Mouse (Mus musculus): ENCODE results near the gene Sft2d1. TPM values are rescaled to one million over a fixed set of nuclear protein-coding genes. Genes with fewer than 3 reads are reported as not detected.
"Not testable (repeated sequence)": the region's sequence is repeated elsewhere in the genome, so short reads cannot be mapped to it uniquely, and the experiment has no call there.

Gene Sft2d1
- total RNA-seq, 4 experiments from 2014 or later, result 56.4 to 58.4 (median 57.0) TPM

DNA sequence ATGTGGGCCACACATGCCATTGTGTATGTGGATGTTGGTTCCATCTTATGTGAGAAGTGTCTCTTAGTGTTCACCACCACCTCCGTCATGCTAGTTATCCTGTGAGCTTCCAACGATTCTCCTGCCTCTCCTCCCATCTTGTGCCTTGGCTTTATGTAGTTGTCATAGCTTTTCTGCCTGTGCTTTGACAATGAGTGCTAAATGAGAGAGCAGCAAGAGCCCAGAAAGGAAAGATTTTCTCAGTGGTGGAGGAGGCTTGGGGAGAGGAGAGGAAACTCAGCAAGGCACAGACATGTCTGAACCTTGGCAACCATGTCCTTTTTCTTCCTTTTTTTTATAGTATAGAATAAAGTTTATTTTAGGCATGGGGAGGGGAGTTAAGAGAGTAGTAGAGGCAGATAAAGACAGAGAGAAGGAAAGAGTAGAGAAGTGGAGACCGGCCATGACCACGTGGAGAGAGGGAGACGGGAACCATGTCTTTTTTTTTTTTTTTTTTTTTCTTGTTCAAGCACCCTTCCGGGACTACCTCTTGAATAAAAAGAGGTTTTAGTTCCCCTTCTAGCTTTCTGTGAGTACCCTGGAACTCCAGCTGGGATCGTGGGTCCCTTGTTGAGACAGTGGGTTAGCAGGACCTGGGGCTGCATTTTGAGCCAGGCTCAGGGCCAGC lies 8.0 kb upstream of the Sft2d1 start:
- no peak for DNase-seq (ENCODE audit: low spot score in 2 of 2)

- no peak for DNase-seq (ENCODE audit: low spot score in 2 of 2)
Observed at GRCm38 (mm10) chr17:8303671-8304070, 7.2 kb upstream of the Sft2d1 start.

GRCm38 (mm10) chr17:8305801-8306200 lies 5.1 kb upstream of the Sft2d1 start:
- no peak for DNase-seq (ENCODE audit: low spot score in 2 of 2)

GRCm38 (mm10) chr17:8311751-8312150 lies 849 bp downstream of the Sft2d1 start:
- DNase-seq (ENCODE audit: low spot score in 2 of 2), result no peak

DNA sequence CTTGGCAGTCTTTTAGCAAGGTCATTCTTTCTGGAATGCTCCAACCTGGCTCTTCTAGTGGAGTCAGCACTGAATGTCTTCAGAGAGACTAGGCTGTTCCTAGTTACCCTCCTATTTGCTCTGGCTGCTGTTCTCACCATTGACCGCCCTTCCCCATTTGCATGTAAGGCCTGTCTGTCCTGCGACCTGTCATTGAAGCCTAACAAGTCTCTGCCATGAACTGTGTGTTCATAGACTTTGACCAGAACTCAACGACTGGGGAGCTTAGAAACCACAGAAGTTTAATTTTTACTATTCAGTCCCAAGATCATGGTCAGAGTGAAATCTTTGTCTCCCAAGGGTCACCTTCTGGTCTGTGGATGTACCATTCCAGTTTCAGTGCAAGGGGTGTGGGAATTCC lies 3.1 kb downstream of the Sft2d1 start:
- no peak for DNase-seq (ENCODE audit: low spot score in 2 of 2)

DNA sequence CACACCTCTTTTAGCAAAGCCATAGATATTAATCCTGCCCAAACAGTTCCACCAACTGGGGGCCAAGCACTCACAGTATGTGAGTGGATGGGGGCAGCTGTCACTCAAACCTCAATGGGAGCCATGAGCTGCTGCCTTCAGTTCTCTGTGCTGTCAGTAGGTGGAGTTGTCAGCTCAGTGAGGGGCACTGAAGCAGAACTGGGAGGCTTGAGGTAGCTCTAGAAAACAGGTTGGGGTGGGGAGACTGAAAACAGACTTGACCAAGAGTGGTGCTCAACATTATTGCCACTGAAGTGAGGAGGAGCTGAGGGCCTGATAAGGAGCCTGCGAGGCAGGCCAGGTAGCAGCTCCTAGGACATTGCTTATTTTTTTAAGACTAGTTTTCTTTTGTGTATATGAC lies 5.3 kb downstream of the Sft2d1 start:
- DNase-seq (ENCODE audit: low spot score in 2 of 2), result no peak

GRCm38 (mm10) chr17:8326877-8327276 lies 16.0 kb downstream of the Sft2d1 start:
- DNase-seq (ENCODE audit: low spot score in 2 of 2), result not testable (repeated sequence)

- no peak for DNase-seq (ENCODE audit: low spot score in 2 of 2)
Observed at GRCm38 (mm10) chr17:8328511-8329174, 17.7 kb downstream of the Sft2d1 start.

GRCm38 (mm10) chr17:8330602-8331001 lies 19.7 kb downstream of the Sft2d1 start:
- no peak for DNase-seq (ENCODE audit: low spot score in 2 of 2)

GRCm38 (mm10) chr17:8337159-8337558 lies 26.3 kb downstream of the Sft2d1 start, which contains the start of gene Prr18:
TSS of gene Prr18 (plus strand) at chr17:8337459.
- not testable (repeated sequence) for DNase-seq (ENCODE audit: low spot score in 2 of 2)

GRCm38 (mm10) chr17:8339666-8340374 lies 28.9 kb downstream of the Sft2d1 start:
- DNase-seq (ENCODE audit: low spot score in 2 of 2), result no peak

- DNase-seq (ENCODE audit: low spot score in 2 of 2), result peak; percentile 39 to 54
Observed at GRCm38 (mm10) chr17:8340407-8341359, 29.8 kb downstream of the Sft2d1 start.

GRCm38 (mm10) chr17:8341360-8341963 lies 30.6 kb downstream of the Sft2d1 start:
- peak; percentile 34 to 47 for DNase-seq (ENCODE audit: low spot score in 2 of 2)

GRCm38 (mm10) chr17:8342706-8343105 lies 31.8 kb downstream of the Sft2d1 start:
- no peak for DNase-seq (ENCODE audit: low spot score in 2 of 2)

DNA sequence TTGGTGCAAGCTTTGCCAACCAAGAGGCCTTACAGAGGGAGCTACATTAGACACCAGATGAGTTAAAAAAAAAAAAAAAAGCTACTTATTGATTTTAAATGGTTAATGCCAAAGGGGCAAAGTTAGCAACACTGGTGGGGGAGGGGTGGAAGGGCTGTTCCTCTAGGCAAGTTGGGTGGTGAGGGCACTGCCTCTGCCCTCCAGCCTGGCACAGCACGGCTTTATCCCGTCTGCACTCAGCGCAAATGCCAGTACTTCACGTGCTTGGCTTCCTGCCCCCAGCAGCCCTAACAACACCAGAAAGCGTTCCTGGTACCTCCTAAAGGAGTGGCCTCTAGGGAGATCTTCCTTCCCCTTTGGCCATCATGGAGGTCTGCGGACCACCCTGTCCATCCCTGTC lies 32.5 kb downstream of the Sft2d1 start:
- DNase-seq (ENCODE audit: low spot score in 2 of 2), result no peak

GRCm38 (mm10) chr17:8347765-8348285 lies 36.9 kb downstream of the Sft2d1 start:
- no peak for DNase-seq (ENCODE audit: low spot score in 2 of 2)

DNA sequence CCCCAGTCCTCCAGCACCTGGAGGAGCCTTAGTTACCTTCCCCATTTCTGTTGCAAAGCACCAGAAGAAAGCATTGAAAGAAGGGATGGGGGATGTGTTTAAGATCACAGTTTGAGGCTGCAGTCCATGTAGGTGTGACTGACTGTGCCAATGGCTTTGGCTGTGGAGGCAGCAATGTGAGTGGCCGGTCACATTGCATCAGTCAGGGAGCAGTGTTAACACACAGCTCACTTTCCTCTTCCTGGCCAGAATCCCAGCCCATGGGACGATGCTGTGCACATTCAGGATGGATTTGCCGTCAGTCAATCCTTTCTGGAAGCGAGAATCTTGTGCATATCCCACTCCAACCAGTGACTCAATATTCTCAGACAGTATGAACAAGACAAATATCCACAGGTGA lies 38.0 kb downstream of the Sft2d1 start:
- no peak for DNase-seq (ENCODE audit: low spot score in 2 of 2)

DNA sequence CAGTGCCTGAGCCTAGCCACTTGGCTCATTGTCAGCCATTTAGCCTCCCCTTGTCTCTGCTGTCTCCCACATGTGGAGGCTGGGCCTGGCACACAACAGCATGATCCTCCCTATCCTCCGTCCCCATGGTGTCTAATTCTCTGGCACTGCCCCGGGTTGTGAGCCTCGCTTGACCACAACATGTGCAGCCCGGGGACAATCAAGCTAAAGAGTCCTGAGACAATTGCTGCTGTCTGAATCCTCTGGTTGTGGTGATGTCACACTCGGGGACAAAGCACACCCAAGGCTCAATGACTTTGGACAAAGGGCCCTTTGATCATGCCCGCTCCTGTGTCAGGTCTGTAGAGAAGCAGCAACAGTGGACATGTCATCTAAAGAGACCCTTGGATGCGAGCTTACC lies 40.2 kb downstream of the Sft2d1 start:
- DNase-seq (ENCODE audit: low spot score in 2 of 2), result peak in 1 of 2 experiments; percentile 81

DNA sequence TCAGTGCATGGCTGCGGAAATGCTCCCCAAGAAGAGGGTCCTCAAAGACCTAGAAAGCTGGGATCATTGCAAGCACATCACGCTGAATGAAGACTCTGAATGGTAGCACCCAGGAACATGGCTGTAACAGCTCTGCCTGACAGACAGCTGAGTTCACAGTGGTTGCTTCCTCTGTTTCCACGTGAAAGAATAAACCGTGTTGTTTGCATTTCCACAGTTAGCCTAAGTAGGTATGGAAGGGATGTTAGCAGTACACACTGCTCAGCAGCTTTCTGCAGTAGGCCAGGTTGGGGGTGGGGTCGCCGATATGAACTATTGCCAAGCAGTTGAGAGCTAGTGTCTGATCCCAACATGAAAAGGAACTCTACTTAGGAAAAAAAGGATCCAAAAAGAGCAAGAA lies 44.8 kb downstream of the Sft2d1 start, which contains the start of gene T2:
Gene T2 (plus strand): TSS at position 301 of the 400 bp plus-strand sequence.
- no peak for DNase-seq (ENCODE audit: low spot score in 2 of 2)

- DNase-seq (ENCODE audit: low spot score in 2 of 2), result no peak
Observed at GRCm38 (mm10) chr17:8357498-8357897, 46.6 kb downstream of the Sft2d1 start.
